Mouse (Mus musculus) heart, embryonic 11.5 days (tissue): ENCODE results near the gene Hepacam2. TPM values are rescaled to one million over a fixed set of nuclear protein-coding genes. Genes with fewer than 3 reads are reported as not detected.
"Not testable (repeated sequence)": the region's sequence is repeated elsewhere in the genome, so short reads cannot be mapped to it uniquely, and the experiment has no call there.

Source experiments
- ATAC-seq: fragments of 200-750 bp; cut with Nextera tagmentation; replicated peaks from 2 replicates; pipeline ENCODE4 v1.8.0; 2017; ENCODE audit warnings: moderate library complexity; ENCODE audit not compliant: insufficient number of reproducible peaks, low FRiP score, low TSS enrichment
- H3K27ac ChIP-seq: fragments of 300-500 bp; sonication (generic); 2 replicates; pipeline ENCODE4 v1.5.1; 2014; ENCODE audit warnings: mild to moderate bottlenecking, low read depth, low read length
- H3K27me3 ChIP-seq: fragments of 300-500 bp; sonication (generic); 2 replicates; pipeline ENCODE4 v1.6.1; 2014; ENCODE audit warnings: mild to moderate bottlenecking, low read length, mixed read lengths; ENCODE audit not compliant: control insufficient read depth, insufficient read depth
- H3K36me3 ChIP-seq: fragments of 300-500 bp; sonication (generic); 2 replicates; pipeline ENCODE4 v1.6.1; 2014; ENCODE audit warnings: mild to moderate bottlenecking, low read length, moderate library complexity, mixed read lengths; ENCODE audit not compliant: control insufficient read depth, insufficient read depth
- H3K4me1 ChIP-seq: fragments of 300-500 bp; sonication (generic); 2 replicates; pipeline ENCODE4 v1.6.1; 2014; ENCODE audit warnings: low read length; ENCODE audit not compliant: control insufficient read depth, insufficient read depth
- H3K4me2 ChIP-seq: fragments of 300-500 bp; sonication (generic); 2 replicates; pipeline ENCODE4 v1.6.1; 2014; ENCODE audit warnings: mild to moderate bottlenecking, moderate library complexity
- H3K4me3 ChIP-seq: fragments of 300-500 bp; sonication (generic); 2 replicates; pipeline ENCODE4 v1.5.1; 2014; ENCODE audit warnings: low read depth, low read length
- H3K9ac ChIP-seq: fragments of 300-500 bp; sonication (generic); 2 replicates; pipeline ENCODE4 v1.6.1; 2014; ENCODE audit warnings: mild to moderate bottlenecking, low read depth, low read length, moderate library complexity
- H3K9me3 ChIP-seq: fragments of 300-500 bp; sonication (generic); replicated peaks from 2 replicates; pipeline ENCODE4 v1.6.1; 2016; ENCODE audit warnings: low read length; ENCODE audit not compliant: control insufficient read depth
- WGBS: fragments of 180-500 bp; shearing (Covaris S2); extraction: QIAGEN DNeasy Blood & Tissue Kit; methylation state at CpG from one replicate; pipeline ENCODE4 v1.1.7; 2014; ENCODE audit not compliant: insufficient replicate concordance; 5-methylcytosine and 5-hydroxymethylcytosine counted together
- polyA plus RNA-seq: library from polyadenylated mRNA; unstranded; fragments of >200 nt; fragmentation: Nextera tagmentation; extraction: Ambion mirVana; gene quantifications from 2 replicates; pipeline ENCODE4 v1.2.1, GENCODE M21; 2014

Gene Hepacam2
- polyA plus RNA-seq, 1 experiment from 2014 or later, result 0.09 TPM

DNA sequence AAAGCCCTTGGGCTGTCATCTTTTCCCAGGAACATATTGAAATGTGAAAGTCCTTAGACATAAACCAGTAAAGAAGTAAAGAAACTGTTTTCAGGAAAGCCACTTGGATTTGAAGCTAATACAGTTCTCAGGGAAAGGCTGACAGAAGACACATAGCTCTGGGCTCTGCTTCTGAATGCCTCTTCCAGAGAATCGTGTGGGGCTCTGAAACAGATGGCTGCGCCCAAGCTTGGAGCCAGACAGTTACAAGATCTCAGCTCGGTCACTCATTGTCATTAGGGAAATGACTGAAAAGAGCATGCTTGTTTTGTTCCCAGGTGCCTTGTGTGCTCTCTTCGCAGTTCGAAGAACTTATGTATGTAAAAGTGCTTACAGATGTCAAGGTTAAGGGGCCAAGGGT, 43.7 kb downstream of the Hepacam2 start:
- WGBS, result 58% methylated on average over 5 of the region's 5 CpGs
- Histone ChIP-seq H3K36me3 (no peaks in the 10 kb centered on the region), H3K4me3 (no peak overlapping the region), H3K9me3 (no peaks in the 10 kb centered on the region), H3K27me3 (no peaks in the 10 kb centered on the region), H3K9ac (no peak overlapping the region), H3K27ac (no peak overlapping the region), H3K4me2 (no peak overlapping the region), H3K4me1 (no peaks in the 10 kb centered on the region)
- no peak for ATAC-seq

DNA sequence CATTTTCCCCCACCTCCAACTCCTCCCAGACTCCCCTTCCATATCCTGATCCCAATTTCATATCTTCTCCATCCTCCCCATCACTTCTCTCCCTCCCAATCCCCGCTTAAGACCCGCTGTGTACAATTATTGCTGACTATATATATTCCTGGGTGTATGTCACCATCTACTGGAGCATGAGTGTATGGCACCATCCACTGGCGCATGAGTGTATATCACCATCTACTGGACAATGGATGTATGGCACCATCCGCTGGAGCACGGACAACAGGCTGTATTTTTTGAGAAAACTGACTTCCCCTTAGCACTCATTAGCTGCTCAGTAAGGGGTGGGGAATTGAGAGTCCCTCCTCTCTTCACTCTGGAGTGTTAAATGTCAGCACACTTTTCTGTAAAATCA, 50.7 kb downstream of the Hepacam2 start:
- no peaks in the 10 kb centered on the region for H3K4me1 ChIP-seq
- no peak overlapping the region for H3K27ac ChIP-seq
- no peak overlapping the region for H3K4me2 ChIP-seq
- H3K4me3 ChIP-seq, result no peak overlapping the region
- no peaks in the 10 kb centered on the region for H3K27me3 ChIP-seq
- 3% methylated on average over 5 of the region's 5 CpGs for WGBS
- peak; percentile 22; the same call in 1 of the 2 replicates for ATAC-seq
- H3K9me3 ChIP-seq, result no peaks in the 10 kb centered on the region
- H3K9ac ChIP-seq, result no peak overlapping the region
- H3K36me3 ChIP-seq, result no peaks in the 10 kb centered on the region

DNA sequence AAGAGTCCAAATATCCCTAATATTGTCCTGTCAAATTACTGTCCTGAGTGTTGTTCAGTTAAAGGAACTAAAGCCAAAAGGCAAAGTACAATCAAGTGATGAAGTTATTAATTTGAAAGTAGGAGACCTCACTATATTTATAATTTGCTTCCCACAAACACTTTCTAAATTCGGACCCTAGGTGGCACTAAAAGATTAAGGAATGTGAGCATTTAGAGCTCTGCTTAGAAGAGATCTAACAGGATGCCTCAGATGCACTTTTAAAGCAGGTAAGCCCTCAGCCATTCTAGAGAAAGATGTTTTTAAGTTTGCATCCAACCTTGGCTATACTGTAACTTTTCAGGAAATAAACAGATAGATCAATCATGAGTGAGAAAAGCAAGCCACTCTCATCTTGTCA, 54.2 kb downstream of the Hepacam2 start:
- Histone ChIP-seq H3K9ac (no peak overlapping the region), H3K4me3 (no peak overlapping the region), H3K4me1 (no peaks in the 10 kb centered on the region), H3K27ac (no peak overlapping the region), H3K27me3 (no peaks in the 10 kb centered on the region), H3K9me3 (no peaks in the 10 kb centered on the region), H3K36me3 (no peaks in the 10 kb centered on the region), H3K4me2 (no peak overlapping the region)
- whole genome bisulfite sequencing, result 15% methylated on average over 1 of the region's 1 CpGs
- no peak for ATAC-seq

DNA sequence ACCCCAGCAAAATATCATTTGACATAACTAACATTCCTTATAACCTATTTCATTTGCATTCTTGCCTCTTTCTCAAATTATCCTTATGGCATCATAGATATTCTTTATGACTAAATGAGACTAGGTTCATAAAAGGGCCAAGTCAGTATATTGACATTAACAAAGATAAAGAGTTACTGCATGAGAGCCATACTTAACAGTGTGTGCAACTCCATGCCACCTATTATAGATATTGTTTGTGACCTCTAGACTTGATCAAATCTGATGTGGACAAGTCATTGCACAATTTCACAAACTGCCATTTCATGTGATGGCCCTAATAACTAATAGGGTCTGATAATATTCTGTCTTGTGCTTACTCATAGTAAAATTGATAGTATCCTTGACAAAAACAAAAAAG, 62.0 kb downstream of the Hepacam2 start:
- Histone ChIP-seq H3K27ac (no peak overlapping the region), H3K9ac (no peak overlapping the region), H3K4me1 (no peaks in the 10 kb centered on the region), H3K4me2 (no peak overlapping the region), H3K36me3 (no peaks in the 10 kb centered on the region), H3K27me3 (no peaks in the 10 kb centered on the region), H3K4me3 (no peak overlapping the region), H3K9me3 (no peaks in the 10 kb centered on the region)
- ATAC-seq, result no peak

DNA sequence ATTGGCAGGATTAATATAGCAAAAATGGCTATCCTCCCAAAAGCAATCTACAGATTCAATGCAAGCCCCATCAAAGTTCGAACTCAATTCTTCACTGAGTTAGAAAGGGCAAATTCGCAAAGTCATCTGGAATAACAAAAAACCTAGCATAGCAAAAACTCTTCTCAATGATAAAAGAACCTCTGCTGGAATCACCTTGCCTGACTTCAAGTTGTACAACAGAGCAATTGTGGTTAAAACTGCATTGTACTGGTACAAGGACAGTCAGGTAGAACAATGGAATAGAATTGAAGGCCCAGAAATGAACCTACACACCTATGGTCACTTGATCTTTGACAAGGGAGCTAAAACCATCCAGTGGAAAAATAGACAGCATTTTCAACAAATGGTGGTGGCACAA, 67.1 kb downstream of the Hepacam2 start:
- ATAC-seq, H3K4me3 ChIP-seq, H3K4me2 ChIP-seq, H3K9ac ChIP-seq, H3K4me1 ChIP-seq, H3K36me3 ChIP-seq, H3K27ac ChIP-seq, H3K9me3 ChIP-seq, H3K27me3 ChIP-seq: not testable (repeated sequence)
- 82% methylated on average over 2 of the region's 2 CpGs for WGBS

GRCm38 (mm10) chr6:3427047-3427446, 71.1 kb downstream of the Hepacam2 start:
- no peak overlapping the region for H3K27ac ChIP-seq
- ATAC-seq, result no peak
- H3K36me3 ChIP-seq, result no peaks in the 10 kb centered on the region
- H3K4me1 ChIP-seq, result no peaks in the 10 kb centered on the region
- no peak overlapping the region for H3K4me3 ChIP-seq
- no peaks in the 10 kb centered on the region for H3K9me3 ChIP-seq
- H3K9ac ChIP-seq, result no peak overlapping the region
- H3K4me2 ChIP-seq, result no peak overlapping the region
- no peaks in the 10 kb centered on the region for H3K27me3 ChIP-seq
- WGBS, result 67% methylated on average over 1 of the region's 1 CpGs

GRCm38 (mm10) chr6:3425333-3425732, 72.8 kb downstream of the Hepacam2 start:
- not testable (repeated sequence) for H3K4me2 ChIP-seq, ATAC-seq, H3K9me3 ChIP-seq, H3K36me3 ChIP-seq, H3K27me3 ChIP-seq, H3K27ac ChIP-seq, H3K4me1 ChIP-seq, H3K4me3 ChIP-seq, H3K9ac ChIP-seq

- not testable (repeated sequence) for ATAC-seq
- 13% methylated on average over 1 of the region's 4 CpGs for WGBS
These were observed 73.4 kb downstream of the Hepacam2 start for GRCm38 (mm10) chr6:3424613-3425277.

More at GRCm38 (mm10) chr6:3424613-3425277, 73.4 kb downstream of the Hepacam2 start:
- H3K4me3 ChIP-seq, H3K4me2 ChIP-seq, H3K9ac ChIP-seq, H3K9me3 ChIP-seq, H3K27me3 ChIP-seq, H3K36me3 ChIP-seq, H3K27ac ChIP-seq, H3K4me1 ChIP-seq: not testable (repeated sequence)
